Mouse (Mus musculus) gastrocnemius, postnatal 25 days (tissue): ENCODE data around the gene Mrpl44. TPM values are rescaled to one million over a fixed set of nuclear protein-coding genes. Genes with fewer than 3 reads are reported as not detected.
A peak's percentile ranks its signal among the peaks of the same experiment; 100 is the strongest.

ENCODE experiments used
- DNase-seq: peaks from one replicate; pipeline ENCODE4 v3.0.0; 2022
- total RNA-seq, 2 experiments: library from RNA; stranded (reverse); gene quantifications; 1 replicate in 1 of 2; 2 replicates in 1 of 2; pipeline ENCODE4 v1.2.3; 2021

Mrpl44 gene
- total RNA-seq, 2 experiments from 2014 or later: 31.9 to 32.9 TPM

- no peak for DNase-seq
Observed at GRCm38 (mm10) chr1:79762282-79763250, 13.3 kb upstream of the Mrpl44 start.

DNA sequence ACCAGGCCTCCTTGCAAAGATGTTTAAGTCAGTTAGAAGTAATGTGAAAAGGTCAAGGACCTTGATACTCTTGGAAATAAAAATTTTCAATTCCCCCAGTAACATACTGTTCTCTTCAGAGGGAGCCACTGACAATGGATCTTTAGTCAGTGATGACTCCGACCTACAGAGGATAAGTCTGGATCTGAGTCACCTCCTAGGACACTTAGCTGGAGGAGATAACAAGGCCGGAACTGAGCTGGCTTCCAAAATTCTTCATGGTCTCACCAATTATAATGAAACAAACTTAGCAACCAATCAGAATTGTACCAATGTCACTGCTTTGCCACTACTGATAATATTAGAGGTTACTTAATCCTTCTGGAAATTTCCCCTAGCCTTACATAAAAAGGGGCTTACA is 11.8 kb upstream of the Mrpl44 start:
- DNase-seq: no peak

GRCm38 (mm10) chr1:79764483-79764882 is 11.3 kb upstream of the Mrpl44 start:
- DNase-seq: no peak

GRCm38 (mm10) chr1:79768231-79768630 is 7.6 kb upstream of the Mrpl44 start:
- no peak for DNase-seq

DNA sequence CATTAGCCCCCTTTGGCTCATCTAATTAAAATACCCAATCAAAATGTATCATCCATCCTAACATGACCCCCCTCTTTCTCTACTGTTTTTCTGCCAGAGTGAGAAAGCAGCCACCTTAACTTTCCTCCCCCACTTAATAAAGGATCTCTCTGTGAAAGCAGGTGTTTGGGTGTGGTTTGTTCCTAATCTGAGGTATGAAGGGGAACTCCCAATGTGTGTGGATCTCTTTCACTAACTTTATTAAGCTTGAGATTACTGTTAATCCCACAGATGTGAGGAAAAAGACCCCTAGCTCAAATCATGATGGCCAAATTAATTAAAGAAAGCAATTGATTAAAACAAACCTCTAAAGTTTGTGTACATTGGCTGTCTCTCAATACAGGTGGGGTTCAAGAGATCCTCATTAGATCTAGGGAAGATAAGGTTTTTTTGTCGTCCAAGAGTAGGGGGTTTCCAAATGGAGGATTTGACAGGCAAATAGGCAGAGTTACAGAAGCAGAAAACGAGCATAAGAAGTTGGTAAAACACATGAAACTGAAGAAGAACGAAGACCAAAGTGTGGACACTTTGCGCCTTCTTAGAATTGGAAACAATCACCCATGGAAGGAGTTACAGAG is 1.5 kb upstream of the Mrpl44 start:
- DNase-seq: no peak

GRCm38 (mm10) chr1:79778011-79778410 is 2.2 kb downstream of the Mrpl44 start:
- no peak for DNase-seq

DNA sequence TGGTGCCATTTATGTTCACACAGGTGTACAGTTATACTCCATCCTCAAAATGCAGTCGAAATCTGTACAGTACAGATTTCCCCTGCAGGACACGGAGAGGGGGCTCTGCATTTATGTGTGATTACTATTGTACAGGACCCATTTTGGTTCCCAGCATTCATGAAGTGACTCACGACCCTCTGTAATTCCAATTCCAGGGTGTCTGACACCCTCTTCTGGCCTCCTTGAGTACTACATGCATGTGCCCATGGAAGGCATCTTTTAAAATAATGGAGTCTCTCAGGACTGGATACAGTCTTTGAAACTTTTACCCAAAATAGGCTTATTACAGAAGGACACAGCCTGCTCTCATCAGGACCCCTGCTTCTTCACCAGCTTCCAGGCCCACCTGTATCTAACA is 6.6 kb downstream of the Mrpl44 start:
- DNase-seq: no peak

DNA sequence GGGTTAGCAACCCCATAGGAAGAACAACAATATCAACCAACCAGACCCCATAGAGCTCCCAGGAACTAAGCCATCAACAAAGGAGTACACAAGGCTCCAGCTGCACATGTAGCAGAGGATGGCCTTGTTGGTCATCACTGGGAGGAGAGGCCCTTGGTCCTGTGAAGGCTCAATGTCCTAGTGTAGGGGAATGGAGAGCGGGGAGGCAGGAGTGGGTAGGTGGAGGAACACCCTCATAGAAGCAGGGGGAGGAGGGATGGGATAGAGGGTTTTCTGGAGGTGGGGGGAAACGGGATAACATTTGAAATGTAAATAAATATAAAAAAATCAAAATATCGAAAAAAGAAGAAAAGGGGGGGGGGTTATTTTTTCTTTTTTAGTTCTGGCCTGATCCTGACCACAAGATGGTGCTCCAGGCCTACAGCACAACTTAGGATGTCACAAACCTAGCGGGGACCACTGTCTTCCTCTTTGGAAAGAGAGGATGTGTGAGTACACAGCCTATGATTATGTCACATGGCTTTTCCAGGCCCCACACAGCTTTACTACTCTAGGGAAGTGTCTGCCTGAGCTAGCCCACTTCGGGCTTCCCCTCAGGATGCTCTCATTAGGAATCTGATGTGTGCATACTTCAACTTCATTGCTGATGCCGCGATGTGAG is 10.6 kb downstream of the Mrpl44 start:
- DNase-seq: no peak

- DNase-seq: no peak
Observed at GRCm38 (mm10) chr1:79797084-79797483, 21.3 kb downstream of the Mrpl44 start.

GRCm38 (mm10) chr1:79802858-79803427 is 27.1 kb downstream of the Mrpl44 start:
- DNase-seq: no peak

GRCm38 (mm10) chr1:79803614-79804013 is 27.8 kb downstream of the Mrpl44 start:
- no peak for DNase-seq

GRCm38 (mm10) chr1:79806865-79807264 is 31.0 kb downstream of the Mrpl44 start:
- no peak for DNase-seq

DNA sequence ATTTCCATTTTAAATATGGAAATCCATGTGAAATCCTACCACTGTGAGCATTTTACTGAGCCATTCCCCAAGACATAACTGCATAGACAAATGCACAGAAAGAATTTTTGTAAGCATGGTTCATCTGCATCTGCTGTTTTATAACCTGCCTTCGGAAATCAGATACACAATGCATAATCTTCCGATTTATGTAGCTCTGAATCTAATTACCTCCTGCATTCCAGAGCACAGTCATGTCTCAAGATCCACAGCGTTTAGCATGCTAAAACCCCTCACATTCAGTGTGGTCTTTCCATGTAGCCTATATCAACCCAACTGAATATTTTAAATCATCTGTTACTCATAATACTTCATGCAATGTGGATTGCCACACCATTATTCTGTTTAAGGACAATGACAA is 33.6 kb downstream of the Mrpl44 start:
- DNase-seq: no peak

- DNase-seq: no peak
Observed at GRCm38 (mm10) chr1:79815446-79815845, 39.6 kb downstream of the Mrpl44 start.

- DNase-seq: peak; percentile 44
Observed at GRCm38 (mm10) chr1:79819296-79819879, 43.6 kb downstream of the Mrpl44 start.

- DNase-seq: peak; percentile 68
Observed at GRCm38 (mm10) chr1:79822806-79823525, 47.1 kb downstream of the Mrpl44 start.

DNA sequence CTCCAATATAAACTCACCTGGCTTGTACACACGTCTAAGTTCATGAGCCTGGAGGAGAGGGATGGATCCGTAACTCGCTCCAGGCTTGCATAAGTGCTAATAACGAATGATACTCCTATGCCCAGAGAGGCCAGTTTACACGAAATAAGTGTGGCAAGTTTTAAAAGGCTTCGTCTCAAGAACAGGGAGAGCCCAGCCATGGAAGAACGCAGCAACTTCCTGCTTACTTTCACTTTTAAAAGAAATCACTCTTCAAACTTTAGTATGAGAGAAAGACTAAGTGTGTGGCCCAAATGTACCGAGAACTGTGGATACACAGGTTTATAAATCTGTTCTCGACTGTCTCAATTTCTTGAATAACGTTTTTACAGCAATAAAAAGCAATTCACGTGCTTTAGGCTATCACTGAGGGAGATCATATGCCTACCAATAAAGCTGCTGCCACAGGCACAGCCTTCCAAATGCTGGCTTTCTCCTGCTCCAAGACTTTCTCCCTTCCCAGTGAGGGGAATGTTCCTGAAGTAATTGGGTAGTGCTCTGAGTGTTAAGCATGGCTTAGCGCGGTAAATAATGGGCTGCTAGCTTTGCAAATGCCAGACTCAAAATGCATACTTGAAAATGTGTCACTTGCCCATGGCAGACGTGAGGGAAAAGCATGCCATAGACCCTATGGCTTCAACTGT is 48.3 kb downstream of the Mrpl44 start:
- no peak for DNase-seq
